Mouse (Mus musculus): ENCODE data around the gene Mnt.

Mnt gene

DNA sequence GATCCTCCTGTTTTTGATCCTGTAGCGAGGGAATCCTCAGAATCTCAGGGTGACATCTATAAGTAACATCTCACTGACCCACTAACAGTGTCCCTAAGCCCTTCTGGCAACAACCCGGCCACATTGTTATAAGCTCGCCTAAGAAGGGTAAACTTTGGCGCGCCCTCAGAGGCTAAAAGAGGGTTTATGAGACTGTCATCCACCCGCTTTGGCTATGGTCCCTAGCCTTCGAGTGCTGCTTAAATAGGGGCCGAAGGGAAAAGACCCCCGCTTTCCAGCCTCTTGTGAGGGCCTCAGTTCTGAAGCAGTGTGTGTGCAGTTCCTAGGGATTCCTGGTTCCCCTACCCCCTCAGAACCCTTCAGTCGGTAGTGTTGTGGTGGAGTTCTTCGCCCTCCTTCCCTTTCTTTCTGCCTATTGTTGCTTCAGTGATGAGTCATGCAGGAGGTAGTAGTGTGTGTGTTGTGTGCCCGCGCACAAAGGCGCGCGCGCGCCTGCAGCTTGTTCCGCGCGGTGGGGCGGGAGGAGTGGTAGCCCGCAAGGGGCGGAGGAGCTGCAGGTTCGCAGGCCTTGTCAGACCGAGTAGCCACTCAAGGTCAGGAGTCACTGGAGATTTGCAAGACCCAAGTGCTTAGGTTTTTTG is 1.9 kb downstream of the Mnt start:
- DNase-seq = peak; percentile 72

DNA sequence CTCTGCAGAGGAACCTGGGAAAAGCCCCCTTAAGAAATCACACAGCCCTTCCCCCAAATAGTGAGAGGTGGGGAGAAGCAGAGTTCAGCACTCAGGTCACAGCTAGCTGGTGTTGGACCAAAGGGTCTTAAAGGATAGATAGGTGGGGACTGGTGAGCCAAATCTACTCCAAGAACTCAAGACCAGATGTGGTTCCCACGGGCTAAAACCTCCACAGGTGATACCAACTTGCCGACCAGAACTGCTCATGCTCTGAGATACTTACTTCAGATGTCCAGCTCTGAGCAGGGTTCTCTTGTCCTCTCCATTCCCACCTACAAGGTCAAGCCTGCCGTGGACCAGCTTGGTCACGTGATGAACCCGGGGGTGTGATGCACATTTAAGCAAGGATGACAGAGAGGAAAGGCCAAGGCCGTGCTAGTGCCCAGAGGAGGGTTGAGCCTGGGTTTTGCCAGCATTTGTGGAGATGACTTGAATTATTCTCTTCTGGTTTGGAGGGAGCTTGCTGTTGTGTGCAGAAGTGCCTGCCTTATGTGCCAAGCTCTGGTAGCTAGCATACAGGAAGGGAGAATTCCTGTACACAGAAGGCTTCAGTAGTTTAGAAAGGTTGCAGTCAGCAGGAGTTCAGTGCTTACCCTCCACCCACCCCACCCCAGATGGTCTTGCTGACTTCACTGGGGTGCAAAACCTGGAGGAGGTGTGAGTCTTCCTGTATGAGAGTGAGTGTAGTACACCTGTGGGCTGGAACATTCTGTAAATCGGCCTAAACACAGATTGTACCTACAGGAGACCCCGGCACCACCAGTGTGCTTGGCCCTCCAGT is 3.0 kb downstream of the Mnt start:
- DNase-seq = no peak

GRCm38 (mm10) chr11:74834359-74834638 is 3.6 kb downstream of the Mnt start:
- no peak for DNase-seq

- no peak for DNase-seq
Observed at GRCm38 (mm10) chr11:74834650-74835277, 4.0 kb downstream of the Mnt start.

DNA sequence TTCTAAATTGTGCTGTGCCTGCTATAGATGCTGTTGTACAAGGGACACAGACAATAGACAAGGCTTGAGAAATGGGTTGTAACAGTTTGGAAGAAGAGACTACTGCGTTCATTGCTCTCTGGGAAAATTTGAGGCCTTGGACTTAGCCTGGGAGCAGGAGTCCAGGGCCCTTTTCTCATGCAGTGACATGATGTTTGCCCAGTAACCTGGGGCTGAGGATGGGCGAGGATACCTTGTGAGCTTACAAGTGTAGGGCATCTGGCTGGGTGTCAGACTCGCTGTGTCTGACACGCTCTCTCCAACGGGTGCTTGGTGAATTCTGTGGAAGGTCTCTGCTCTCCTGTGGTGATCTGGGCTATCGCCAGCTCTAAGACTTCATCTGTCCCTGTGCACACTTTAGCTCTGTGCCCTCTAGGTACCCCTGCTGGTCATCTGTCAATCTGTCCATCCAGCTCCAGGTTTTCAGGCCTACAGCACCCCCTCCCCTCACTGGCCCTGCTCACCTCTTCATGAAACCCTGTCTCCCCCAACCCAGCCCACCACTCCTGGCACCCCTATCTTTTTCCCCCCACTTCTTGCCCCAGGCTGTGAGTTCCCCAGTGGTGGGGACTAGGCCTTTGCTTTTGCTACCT is 5.0 kb downstream of the Mnt start:
- no peak for DNase-seq

DNA sequence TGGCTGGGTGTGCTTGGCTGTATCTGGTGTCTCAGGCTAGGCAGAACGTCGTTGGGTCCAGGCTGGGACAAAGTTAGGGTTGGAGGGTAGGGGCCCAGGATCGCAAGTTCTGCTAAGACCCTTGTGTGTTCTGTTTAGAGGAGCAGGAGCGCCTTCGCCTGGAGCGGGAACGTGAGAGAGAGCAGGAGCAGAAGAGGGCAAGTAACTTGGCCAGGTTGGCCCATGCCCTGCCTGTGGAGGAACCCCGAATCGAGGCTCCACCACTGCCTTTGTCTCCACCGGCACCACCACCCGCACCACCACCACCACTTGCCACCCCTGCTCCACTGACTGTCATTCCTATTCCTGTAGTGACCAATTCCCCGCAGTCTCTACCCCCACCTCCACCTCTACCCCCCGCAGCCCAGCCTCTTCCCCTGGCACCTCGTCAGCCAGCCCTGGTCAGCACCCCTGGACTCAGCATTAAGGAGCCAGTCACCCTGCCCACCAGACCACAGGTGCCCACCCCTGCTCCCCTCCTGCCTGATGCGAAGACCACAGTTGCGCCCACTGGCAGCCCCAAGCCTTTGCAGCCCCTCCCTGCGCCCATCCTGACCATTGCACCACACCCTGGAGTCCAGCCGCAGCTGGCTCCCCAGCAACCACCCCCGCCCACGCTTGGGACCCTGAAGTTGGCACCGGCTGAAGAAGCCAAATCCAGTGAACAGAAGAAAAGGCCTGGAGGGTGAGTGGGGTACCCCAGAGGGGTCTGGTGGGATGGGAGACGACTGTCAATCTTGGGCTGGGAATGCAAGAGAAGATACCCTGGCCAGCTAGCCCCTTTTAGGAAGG is 5.7 kb downstream of the Mnt start:
- no peak for DNase-seq

- DNase-seq = no peak
Observed at GRCm38 (mm10) chr11:74837056-74837693, 6.5 kb downstream of the Mnt start.

DNA sequence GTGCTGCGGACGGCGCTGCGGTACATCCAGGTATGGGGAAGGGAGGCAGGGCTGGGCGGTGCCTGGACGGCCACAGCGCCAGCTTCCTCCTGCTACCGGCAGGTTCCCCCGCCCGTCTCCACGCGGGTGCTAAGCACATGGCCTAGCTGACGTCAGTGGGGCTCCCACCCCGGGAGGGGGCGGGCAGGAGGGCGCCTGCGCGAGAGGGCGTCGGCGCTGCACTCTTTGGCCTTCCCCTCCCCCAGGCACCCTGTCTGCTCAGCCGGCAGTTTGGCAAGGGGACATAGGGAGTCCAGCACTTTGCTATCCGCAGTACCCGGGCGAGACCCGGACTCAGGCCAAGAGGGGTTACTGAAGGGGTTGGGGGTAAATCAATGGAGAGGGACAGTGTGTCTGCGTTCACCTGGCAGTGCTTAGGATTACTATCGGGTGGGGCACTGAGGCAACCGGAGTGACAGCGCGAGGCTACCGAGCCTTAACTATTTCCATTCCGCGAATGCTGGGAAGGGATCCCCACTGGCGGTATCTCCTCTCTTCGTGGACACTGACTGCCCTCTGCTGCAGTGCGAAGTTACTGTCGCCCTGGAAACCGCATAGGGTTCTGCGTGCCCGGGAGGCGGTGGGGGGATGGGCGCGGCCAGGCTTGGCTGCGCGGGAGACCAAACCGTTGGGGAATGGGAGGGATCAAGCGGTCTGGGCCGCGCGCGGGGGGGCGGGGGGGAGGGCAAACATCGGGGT is 7.1 kb downstream of the Mnt start:
- peak; percentile 96 for DNase-seq

GRCm38 (mm10) chr11:74838441-74838840 is 7.7 kb downstream of the Mnt start:
- peak; percentile 93 for DNase-seq

GRCm38 (mm10) chr11:74838971-74839370 is 8.3 kb downstream of the Mnt start:
- DNase-seq = peak; percentile 80

DNA sequence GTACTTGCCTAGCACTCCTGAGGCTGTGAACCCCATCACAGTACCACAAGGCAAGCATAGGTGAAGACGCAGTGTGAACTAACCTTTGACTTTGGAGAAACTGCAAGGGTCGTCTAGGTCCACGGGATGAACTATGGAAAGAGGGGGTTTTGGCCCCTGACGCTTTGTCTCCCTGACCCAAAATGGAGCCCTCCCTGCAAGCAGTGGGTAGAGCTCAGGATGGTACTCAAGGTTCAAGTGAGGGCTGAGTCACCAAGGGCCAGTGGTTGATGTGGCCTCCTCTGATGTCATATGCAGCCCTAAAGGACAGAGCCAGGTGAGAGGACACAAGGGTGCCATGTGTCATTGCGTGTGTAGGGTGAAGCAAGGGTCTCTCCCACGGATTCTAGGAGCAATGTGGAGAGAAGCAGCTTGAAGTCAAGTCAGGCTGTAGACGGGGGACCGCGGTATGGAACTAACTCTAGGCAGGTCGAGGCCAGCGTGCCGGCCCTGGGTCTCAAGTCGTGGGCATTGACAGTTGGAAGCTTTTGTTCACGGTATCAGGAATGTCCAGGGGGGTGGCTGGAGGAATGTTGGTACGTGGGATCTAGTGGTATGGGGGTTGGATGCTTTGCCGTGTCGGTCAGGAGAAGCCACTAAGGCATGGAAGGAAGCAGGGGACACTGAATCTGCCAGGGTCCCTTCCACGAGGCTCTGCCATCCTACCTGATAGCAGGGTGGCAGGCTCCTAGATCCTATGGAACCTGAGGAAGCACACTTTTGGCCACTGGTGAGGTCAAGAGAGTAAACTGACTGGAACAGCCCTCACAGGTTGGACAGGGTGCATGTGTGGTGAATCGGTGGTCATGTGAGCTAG is 9.4 kb downstream of the Mnt start:
- no peak for DNase-seq

DNA sequence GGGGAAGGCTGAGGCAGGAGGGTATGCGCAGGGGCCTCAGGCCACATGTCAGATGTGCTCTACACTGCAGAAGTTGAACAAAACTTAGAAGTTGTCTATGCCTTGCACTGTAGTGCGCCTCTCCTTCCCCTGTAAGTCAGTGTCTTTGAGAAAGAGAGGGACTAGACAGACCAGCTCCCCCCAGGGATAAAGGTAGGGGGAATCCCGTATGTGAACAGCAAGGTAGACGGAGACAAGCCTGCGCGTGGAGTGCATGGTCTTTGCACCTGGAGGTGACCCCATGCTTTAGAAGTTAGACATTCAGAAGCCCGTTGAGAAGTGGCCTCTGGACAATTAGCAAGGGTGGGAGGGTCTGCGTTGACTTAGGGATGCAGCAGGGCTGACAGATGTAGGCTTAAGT is 10.0 kb downstream of the Mnt start:
- no peak for DNase-seq

DNA sequence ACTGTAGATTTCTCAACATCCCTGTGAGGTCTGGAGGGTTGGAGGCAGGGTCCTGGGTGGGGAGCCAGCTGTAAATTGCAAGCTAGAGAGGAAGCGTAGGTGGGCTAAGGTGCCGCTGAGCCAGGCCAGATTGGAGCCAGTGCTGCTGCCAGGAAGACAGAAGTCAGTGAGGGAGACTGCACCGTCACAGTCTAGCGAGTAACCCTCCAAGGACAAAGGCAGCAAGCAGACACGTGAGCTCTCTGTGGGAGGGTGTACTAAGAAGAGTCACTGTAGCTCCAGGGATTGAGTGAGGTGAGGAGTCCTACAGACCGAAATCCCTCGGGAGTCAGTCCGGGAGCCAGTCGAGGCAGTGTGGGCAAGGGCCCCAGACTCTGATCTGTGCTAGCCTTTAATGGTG is 10.6 kb downstream of the Mnt start:
- peak; percentile 49 for DNase-seq

GRCm38 (mm10) chr11:74842045-74842444 is 11.3 kb downstream of the Mnt start:
- no peak for DNase-seq

GRCm38 (mm10) chr11:74842656-74843434 is 12.1 kb downstream of the Mnt start:
- DNase-seq = no peak

DNA sequence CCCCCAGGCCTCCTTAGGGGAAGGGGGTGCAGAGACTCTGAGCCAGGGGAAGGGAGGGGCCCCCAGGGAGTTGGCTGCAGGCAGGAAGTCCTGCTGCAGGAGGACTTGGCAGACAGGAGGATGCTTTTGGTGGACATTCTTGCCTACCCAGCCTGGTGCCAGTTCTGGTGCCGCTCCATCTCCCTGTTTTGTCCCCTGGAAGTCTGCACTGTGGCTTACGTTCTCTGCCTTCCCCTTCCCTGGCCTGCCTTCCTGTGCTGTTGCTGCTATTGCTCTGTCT is 12.7 kb downstream of the Mnt start:
- DNase-seq = no peak

DNA sequence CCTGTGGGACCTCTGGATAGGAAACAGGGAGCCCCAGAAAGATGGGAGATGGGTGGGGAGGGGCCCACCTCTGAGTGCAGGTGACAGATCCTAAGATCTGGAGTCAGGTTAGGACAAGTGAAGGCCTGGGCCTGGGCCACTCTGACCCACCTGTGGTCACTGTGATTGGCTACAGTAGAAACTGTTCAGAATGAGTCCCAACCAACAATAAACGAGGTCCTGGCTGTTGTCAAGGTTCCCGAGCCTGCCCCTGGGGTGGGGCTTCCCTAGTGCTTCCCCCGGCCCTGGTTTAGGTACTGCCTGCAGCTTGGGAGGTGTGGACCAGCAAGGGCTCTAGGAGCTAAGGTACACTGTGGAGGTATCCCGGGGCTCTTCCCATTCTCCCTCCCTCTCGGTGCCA is 13.0 kb downstream of the Mnt start:
- DNase-seq = no peak

DNA sequence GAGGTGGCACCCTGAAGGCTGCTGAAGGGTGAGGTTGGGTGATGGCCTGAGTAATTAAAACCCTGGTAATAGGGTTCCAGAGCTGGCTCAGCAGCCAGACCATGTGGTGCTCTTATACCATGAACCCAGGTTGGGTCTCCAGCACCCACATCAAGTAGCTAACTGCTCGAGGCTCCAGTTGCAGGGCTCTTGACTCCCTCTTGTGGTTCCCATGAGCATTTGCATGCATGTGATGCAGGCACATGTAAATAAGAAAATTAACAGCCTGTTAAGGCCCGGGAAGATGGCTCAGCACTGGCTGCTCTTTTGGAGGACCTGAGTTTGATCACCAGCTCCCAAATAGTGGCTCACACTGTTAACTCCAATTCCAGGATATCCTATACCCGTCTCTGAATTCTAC is 15.1 kb downstream of the Mnt start:
- no peak for DNase-seq

DNA sequence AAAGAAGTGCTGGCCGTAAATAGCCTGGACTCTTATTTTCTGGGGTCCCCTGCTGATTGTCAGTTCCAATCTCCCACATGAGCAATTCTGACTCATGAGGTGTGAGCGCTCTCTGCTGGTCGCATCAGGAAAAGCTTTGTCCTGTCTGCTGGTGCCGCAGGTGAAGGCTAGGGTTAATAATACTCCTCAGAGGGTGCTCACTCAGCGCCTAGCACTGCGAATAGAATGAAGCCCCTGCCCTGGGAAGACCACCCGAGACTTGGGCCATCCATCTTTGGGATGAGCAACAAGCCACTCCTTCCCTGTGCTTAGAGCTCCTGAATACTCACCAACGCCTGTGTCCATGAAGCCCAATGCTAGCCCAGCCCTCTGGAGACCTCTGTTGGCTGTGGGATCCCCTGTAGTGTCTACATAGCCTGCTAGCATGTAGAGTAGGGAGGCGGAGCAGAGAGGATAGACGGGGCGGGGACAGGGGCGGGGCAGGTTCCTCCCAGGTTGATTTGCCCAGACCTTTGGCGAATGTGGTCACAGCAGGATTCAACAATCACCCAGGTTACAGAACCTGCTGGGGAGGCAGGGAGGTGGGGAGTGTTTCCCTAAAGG is 17.3 kb downstream of the Mnt start:
- DNase-seq = peak; percentile 70

Measured in right cerebral cortex, adult 18-20 months (tissue).